Mouse (Mus musculus) kidney, adult 2 months (tissue): ENCODE data around the gene Cpz.

Experiments used
- CTCF ChIP-seq: fragments of 200-500 bp; conservative IDR thresholded peaks from 2 replicates; pipeline ENCODE4 v1.5.1; 2011; ENCODE audit warnings: low read depth, mild to moderate bottlenecking, control low read depth, low read length, moderate library complexity, mixed read lengths; ENCODE audit not compliant: insufficient read depth, insufficient read length
- POLR2A ChIP-seq: fragments of 200-500 bp; IDR thresholded peaks from one replicate; pipeline ENCODE4 v1.6.1; 2011; ENCODE audit warnings: low read depth, low read length, control low read depth

- TF ChIP-seq POLR2A, result no peak
- TF ChIP-seq CTCF, result no peak
Observed at GRCm38 (mm10) chr5:35457364-35457763, 68.1 kb downstream of the Cpz start.
